Mouse (Mus musculus) megakaryocyte, embryonic 14.5 days (primary cell): ENCODE data around the gene Etv2.

Experiments
- FLI1 ChIP-seq: IDR thresholded peaks from 2 replicates; pipeline ENCODE4 v1.6.1; 2012; ENCODE audit warnings: low read length, inconsistent platforms, mixed read lengths
- GATA1 ChIP-seq: IDR thresholded peaks from 3 replicates; pipeline ENCODE4 v1.6.1; 2012; ENCODE audit warnings: mixed read lengths, low read length, inconsistent platforms, borderline replicate concordance

DNA sequence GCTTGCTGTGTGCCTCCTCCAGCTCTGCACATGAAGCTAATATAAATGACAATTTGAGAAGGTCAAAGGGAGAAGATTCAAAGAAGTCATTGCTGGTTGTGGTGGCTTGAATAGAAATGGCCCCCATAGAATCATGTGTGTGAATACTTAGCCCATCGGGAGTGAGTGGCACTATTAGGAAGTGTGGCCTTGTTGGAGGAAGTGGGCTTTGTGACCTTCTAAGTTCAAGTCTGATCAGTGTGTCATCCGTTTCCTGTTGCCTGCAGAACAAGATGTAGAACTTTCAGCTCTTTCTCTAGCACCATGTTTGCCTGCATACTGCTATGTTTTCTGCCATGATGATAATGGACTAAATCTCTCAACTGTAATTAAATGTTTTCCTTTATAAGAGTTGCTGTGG is 47.8 kb upstream of the Etv2 start:
- TF ChIP-seq GATA1 = no peak
- no peak for TF ChIP-seq FLI1
